Mouse (Mus musculus) limb, embryonic 14.5 days (tissue): Measurements from ENCODE around the gene Prkcz. TPM values are rescaled to one million over a fixed set of nuclear protein-coding genes. Genes with fewer than 3 reads are reported as not detected.
A peak's percentile ranks its signal among the peaks of the same experiment; 100 is the strongest.

ENCODE experiments used
- ATAC-seq: fragments of 200-750 bp; cut with Nextera tagmentation; 2 replicates; pipeline ENCODE4 v1.8.0; 2017; ENCODE audit warnings: low read depth, moderate number of reproducible peaks, moderate TSS enrichment; ENCODE audit not compliant: low FRiP score
- DNase-seq: peaks from one replicate; pipeline ENCODE4 v3.0.0-alpha.2; 2015; ENCODE audit warnings: low spot score
- H3K27ac ChIP-seq: fragments of 300-500 bp; sonication (generic); replicated peaks from 2 replicates; pipeline ENCODE4 v1.5.1; 2014; ENCODE audit warnings: low read depth, mild to moderate bottlenecking, low read length, moderate library complexity, mixed read lengths
- H3K27me3 ChIP-seq: fragments of 300-500 bp; sonication (generic); 2 replicates; pipeline ENCODE4 v1.6.1; 2014; ENCODE audit warnings: low read length, mixed read lengths; ENCODE audit not compliant: control insufficient read depth, insufficient read depth
- H3K36me3 ChIP-seq: fragments of 300-500 bp; sonication (generic); 2 replicates; pipeline ENCODE4 v1.6.1; 2014; ENCODE audit warnings: mild to moderate bottlenecking, low read length, moderate library complexity, mixed read lengths; ENCODE audit not compliant: control insufficient read depth, insufficient read depth
- H3K4me1 ChIP-seq: fragments of 300-500 bp; sonication (generic); 2 replicates; pipeline ENCODE4 v1.6.1; 2014; ENCODE audit warnings: antibody characterized with exemption, low read length, mixed read lengths; ENCODE audit not compliant: control insufficient read depth, insufficient read depth
- H3K4me2 ChIP-seq: fragments of 300-500 bp; sonication (generic); replicated peaks from 2 replicates; pipeline ENCODE4 v1.6.1; 2014; ENCODE audit warnings: low read depth, mild to moderate bottlenecking, low read length, moderate library complexity; ENCODE audit not compliant: severe bottlenecking
- H3K4me3 ChIP-seq: fragments of 300-500 bp; sonication (generic); replicated peaks from 2 replicates; pipeline ENCODE4 v1.5.1; 2014; ENCODE audit warnings: low read length
- H3K9ac ChIP-seq: fragments of 300-500 bp; sonication (generic); 2 replicates; pipeline ENCODE4 v1.6.1; 2014; ENCODE audit warnings: mild to moderate bottlenecking, low read depth, low read length, moderate library complexity; ENCODE audit not compliant: severe bottlenecking
- H3K9me3 ChIP-seq: fragments of 300-500 bp; sonication (generic); 2 replicates; pipeline ENCODE4 v1.6.1; 2016; ENCODE audit warnings: low read length; ENCODE audit not compliant: control insufficient read depth
- POLR2A ChIP-seq: fragments of 200-500 bp; IDR thresholded peaks from 2 replicates; pipeline ENCODE4 v1.8.0; 2012; ENCODE audit warnings: inconsistent platforms, mild to moderate bottlenecking, moderate library complexity, borderline replicate concordance; ENCODE audit not compliant: insufficient read depth, insufficient read length; ENCODE audit errors: extremely low read depth
- WGBS: fragments of 180-500 bp; shearing (Covaris S2); extraction: QIAGEN DNeasy Blood & Tissue Kit; methylation state at CpG from one replicate; pipeline ENCODE4 v1.1.7; 2014; 5-methylcytosine and 5-hydroxymethylcytosine counted together
- polyA plus RNA-seq, 2 experiments: library from polyadenylated mRNA; depleted of rRNA in 1 of 2; stranded (reverse) in 1 of 2; unstranded in 1 of 2; fragments of >200 nt; fragmentation: Nextera tagmentation in 1 of 2; extraction: Ambion mirVana in 1 of 2; gene quantifications; 2 replicates each; pipeline versions ENCODE4 v1.2.1 to v1.2.3; 2012 to 2014

Prkcz gene
- polyA plus RNA-seq, 2 experiments = 7.1 to 7.4 TPM

GRCm38 (mm10) chr4:155368684-155369083 is 7.5 kb upstream of the Prkcz start:
- ATAC-seq (peak; percentile 60; the same call in 1 of the 2 replicates), DNase-seq (no peak)
- no peaks in the 10 kb centered on the region for H3K9me3 ChIP-seq
- no peaks in the 10 kb centered on the region for H3K4me1 ChIP-seq
- no peak overlapping the region for H3K9ac ChIP-seq
- no peak overlapping the region for H3K27ac ChIP-seq
- no peak for TF ChIP-seq POLR2A
- H3K36me3 ChIP-seq = no peaks in the 10 kb centered on the region
- 31% methylated on average over 12 of the region's 12 CpGs for WGBS
- peaks cover 14% of the 10 kb centered on the region; the same call in 1 of the 2 replicates for H3K27me3 ChIP-seq
- H3K4me2 ChIP-seq = no peak overlapping the region
- no peak overlapping the region for H3K4me3 ChIP-seq

GRCm38 (mm10) chr4:155367739-155368138 is 6.6 kb upstream of the Prkcz start:
- no peaks in the 10 kb centered on the region for H3K36me3 ChIP-seq
- no peak overlapping the region for H3K4me3 ChIP-seq
- WGBS = 86% methylated on average over 9 of the region's 9 CpGs
- no peak overlapping the region for H3K9ac ChIP-seq
- peaks cover 21% of the 10 kb centered on the region; the same call in 1 of the 2 replicates for H3K27me3 ChIP-seq
- H3K4me2 ChIP-seq = no peak overlapping the region
- H3K27ac ChIP-seq = no peak overlapping the region
- H3K4me1 ChIP-seq = no peaks in the 10 kb centered on the region
- TF ChIP-seq POLR2A = no peak
- H3K9me3 ChIP-seq = no peaks in the 10 kb centered on the region
- no peak for DNase-seq
- ATAC-seq = no peak

- Histone ChIP-seq H3K9me3 (no peaks in the 10 kb centered on the region), H3K4me1 (no peaks in the 10 kb centered on the region), H3K4me3 (no peak overlapping the region), H3K36me3 (no peaks in the 10 kb centered on the region), H3K27ac (no peak overlapping the region), H3K27me3 (peaks cover 30% of the 10 kb centered on the region), H3K4me2 (no peak overlapping the region), H3K9ac (no peak overlapping the region)
- WGBS = 77% methylated on average over 6 of the region's 6 CpGs
- DNase-seq (no peak), ATAC-seq (no peak)
- TF ChIP-seq POLR2A = no peak
Observed at GRCm38 (mm10) chr4:155366784-155367183, 5.6 kb upstream of the Prkcz start.

GRCm38 (mm10) chr4:155362443-155362842 is 1.3 kb upstream of the Prkcz start:
- Histone ChIP-seq H3K27me3 (peaks cover 67% of the 10 kb centered on the region), H3K4me3 (no peak overlapping the region), H3K4me2 (no peak overlapping the region), H3K9ac (no peak overlapping the region), H3K36me3 (no peaks in the 10 kb centered on the region), H3K27ac (no peak overlapping the region), H3K4me1 (no peaks in the 10 kb centered on the region), H3K9me3 (no peaks in the 10 kb centered on the region)
- no peak for TF ChIP-seq POLR2A
- DNase-seq = no peak
- WGBS = 31% methylated on average over 5 of the region's 5 CpGs
- no peak for ATAC-seq

DNA sequence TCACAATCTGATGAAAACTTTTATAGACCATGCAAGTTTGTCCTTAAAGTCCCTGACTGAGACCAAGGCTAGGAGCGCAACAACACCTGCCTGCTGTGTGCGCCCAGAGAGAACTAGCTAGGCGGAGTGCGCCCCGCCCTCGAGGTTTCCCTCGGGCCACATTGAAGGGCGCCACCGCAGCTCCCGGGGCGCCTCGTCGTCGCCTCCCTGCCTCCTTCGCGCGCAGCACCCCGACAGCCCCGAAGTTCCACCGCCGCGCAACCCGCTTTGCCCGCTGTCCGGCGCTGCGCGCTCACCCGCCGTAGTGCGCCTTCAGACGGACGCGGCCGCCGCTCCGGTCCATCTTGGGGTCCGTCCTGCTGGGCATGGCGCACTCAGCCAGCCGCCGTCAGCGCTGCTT is 305 bp downstream of the Prkcz start:
- Histone ChIP-seq H3K36me3 (no peaks in the 10 kb centered on the region), H3K9me3 (no peaks in the 10 kb centered on the region), H3K27ac (no peak overlapping the region), H3K9ac (no peak overlapping the region), H3K4me3 (peak overlapping the region; percentile 42), H3K27me3 (peaks cover 63% of the 10 kb centered on the region), H3K4me2 (peak overlapping the region; percentile 53), H3K4me1 (no peaks in the 10 kb centered on the region)
- no peak for DNase-seq
- no peak for TF ChIP-seq POLR2A
- WGBS = under 1% methylated on average over 36 of the region's 42 CpGs
- ATAC-seq = peak; percentile 25; the same call in 1 of the 2 replicates
